Mouse (Mus musculus): ENCODE measurements at regions not wholly inside any gene's neighbourhood (a gene's known extent, or its start where the extent isn't known, plus 50 kb on each side); places are given as distances from the start of the nearest gene placed in this dataset.

DNA sequence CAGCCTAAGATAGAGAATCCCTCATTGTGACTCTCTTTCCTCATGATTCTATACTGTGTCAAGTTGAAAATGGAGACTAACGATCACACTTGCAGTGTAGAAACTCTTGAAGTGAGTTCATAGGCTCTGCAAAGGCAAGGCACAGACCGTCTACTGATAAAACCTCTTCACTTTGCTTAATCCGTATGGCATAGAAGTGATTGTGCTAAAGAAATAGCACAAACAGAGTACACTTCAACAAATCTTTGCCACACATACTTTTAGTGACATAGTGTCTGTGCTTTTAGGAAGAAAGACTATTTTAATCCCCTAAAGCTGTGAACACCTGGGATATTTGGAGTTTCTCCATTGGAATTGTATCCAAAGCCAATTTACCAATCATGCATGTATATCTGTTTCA lies 578.9 kb downstream of the Epm2a start:
- TF ChIP-seq CTCF (IDR thresholded peaks at IDR 0.05; ENCODE audit: low read depth) (no peak), EP300 (IDR thresholded peaks at IDR 0.05; ENCODE audit: low read depth) (no peak)
